Mouse (Mus musculus): Measurements from ENCODE around the gene Card6.
A peak's percentile ranks its signal among the peaks of the same experiment; 100 is the strongest.

GRCm38 (mm10) chr15:5106293-5106692 is 2.0 kb downstream of the Card6 start:
- TF ChIP-seq POLR2A (IDR thresholded peaks at IDR 0.05; ENCODE audit: control insufficient read depth in 1 of 2, insufficient read depth in 1 of 2, low read depth in 1 of 2, low read length in 2 of 2, poor library complexity in 1 of 2): no peak
- TF ChIP-seq CTCF (IDR thresholded peaks at IDR 0.05 in 2 of 3, conservative IDR thresholded peaks at IDR 0.05 in 1 of 3; ENCODE audit: control insufficient read depth in 1 of 3, insufficient read depth in 1 of 3, low read depth in 2 of 3, low read length in 3 of 3, poor library complexity in 1 of 3, severe bottlenecking in 1 of 3): peak; percentile 15 to 62 (median 43); a peak in 5 of 6 replicates
- no peak for TF ChIP-seq ETS1 (IDR thresholded peaks at IDR 0.05; ENCODE audit: low read depth, low read length)
- peak; percentile 56 for TF ChIP-seq SMC3 (IDR thresholded peaks at IDR 0.05; ENCODE audit: low read depth, low read length)
- no peak for TF ChIP-seq JUND (IDR thresholded peaks at IDR 0.05; ENCODE audit: low read depth, low read length)
- no peak for TF ChIP-seq MAX (IDR thresholded peaks at IDR 0.05; ENCODE audit: low read length)
- no peak for TF ChIP-seq GABPA (IDR thresholded peaks at IDR 0.05; ENCODE audit: low read depth, low read length)
- TF ChIP-seq MEF2A (IDR thresholded peaks at IDR 0.05; ENCODE audit: extremely low read depth, insufficient replicate concordance, low read depth, low read length, poor library complexity, severe bottlenecking): no peak
- no peak for TF ChIP-seq ZKSCAN1 (IDR thresholded peaks at IDR 0.05; ENCODE audit: low read depth, low read length)
- TF ChIP-seq EP300 (IDR thresholded peaks at IDR 0.05; ENCODE audit: low read depth in 1 of 2, low read length in 2 of 2): no peak
- TF ChIP-seq GATA1 (IDR thresholded peaks at IDR 0.05; ENCODE audit: low read depth, low read length): no peak

All from MEL (cell line).